Mouse (Mus musculus): Measurements from ENCODE around the gene Slc7a15. TPM values are rescaled to one million over a fixed set of nuclear protein-coding genes. Genes with fewer than 3 reads are reported as not detected.

The Slc7a15 gene
- polyA plus RNA-seq, 1 experiment from 2014 or later, result not detected

GRCm38 (mm10) chr12:8547357-8547756, 51.5 kb downstream of the Slc7a15 start:
- no peaks in the 10 kb centered on the region for H3K36me3 ChIP-seq (replicated peaks)
- no peaks in the 10 kb centered on the region for H3K4me1 ChIP-seq
- H3K27me3 ChIP-seq (replicated peaks), result no peaks in the 10 kb centered on the region
- no peak overlapping the region for H3K27ac ChIP-seq
- no peak overlapping the region for H3K4me2 ChIP-seq
- WGBS, result 21% methylated on average over 11 of the region's 11 CpGs
- ATAC-seq (replicated peaks), result peak; percentile 76
- H3K4me3 ChIP-seq, result no peak overlapping the region
- no peak overlapping the region for H3K9ac ChIP-seq
- no peaks in the 10 kb centered on the region for H3K9me3 ChIP-seq

- Histone ChIP-seq H3K27ac (no peak overlapping the region), H3K36me3 (replicated peaks) (no peaks in the 10 kb centered on the region), H3K9me3 (no peaks in the 10 kb centered on the region), H3K4me3 (no peak overlapping the region), H3K4me1 (no peaks in the 10 kb centered on the region), H3K9ac (no peak overlapping the region), H3K27me3 (replicated peaks) (no peaks in the 10 kb centered on the region), H3K4me2 (no peak overlapping the region)
- WGBS, result 88% methylated on average over 6 of the region's 6 CpGs
- ATAC-seq (replicated peaks), result no peak
Observed at GRCm38 (mm10) chr12:8546801-8547200, 52.1 kb downstream of the Slc7a15 start.

- no peak overlapping the region for H3K4me3 ChIP-seq
- H3K4me1 ChIP-seq, result no peaks in the 10 kb centered on the region
- no peak overlapping the region for H3K27ac ChIP-seq
- 77% methylated on average over 5 of the region's 5 CpGs for WGBS
- ATAC-seq (replicated peaks), result no peak
- no peaks in the 10 kb centered on the region for H3K27me3 ChIP-seq (replicated peaks)
- no peaks in the 10 kb centered on the region for H3K36me3 ChIP-seq (replicated peaks)
- no peaks in the 10 kb centered on the region for H3K9me3 ChIP-seq
- no peak overlapping the region for H3K9ac ChIP-seq
- H3K4me2 ChIP-seq, result no peak overlapping the region
Observed at GRCm38 (mm10) chr12:8545066-8545610, 53.7 kb downstream of the Slc7a15 start.

GRCm38 (mm10) chr12:8542371-8542770, 56.5 kb downstream of the Slc7a15 start:
- H3K4me3 ChIP-seq, result no peak overlapping the region
- no peaks in the 10 kb centered on the region for H3K27me3 ChIP-seq (replicated peaks)
- no peak overlapping the region for H3K9ac ChIP-seq
- H3K9me3 ChIP-seq, result no peaks in the 10 kb centered on the region
- no peaks in the 10 kb centered on the region for H3K36me3 ChIP-seq (replicated peaks)
- 91% methylated on average over 4 of the region's 4 CpGs for WGBS
- H3K4me1 ChIP-seq, result no peaks in the 10 kb centered on the region
- H3K27ac ChIP-seq, result no peak overlapping the region
- no peak overlapping the region for H3K4me2 ChIP-seq
- ATAC-seq (replicated peaks), result no peak

GRCm38 (mm10) chr12:8539471-8539870, 59.4 kb downstream of the Slc7a15 start:
- WGBS, result 90% methylated on average over 13 of the region's 13 CpGs
- ATAC-seq (replicated peaks), result no peak
- Histone ChIP-seq H3K27me3 (replicated peaks) (no peaks in the 10 kb centered on the region), H3K4me1 (no peaks in the 10 kb centered on the region), H3K27ac (no peak overlapping the region), H3K9ac (no peak overlapping the region), H3K4me2 (no peak overlapping the region), H3K36me3 (replicated peaks) (no peaks in the 10 kb centered on the region), H3K4me3 (no peak overlapping the region), H3K9me3 (no peaks in the 10 kb centered on the region)

GRCm38 (mm10) chr12:8537291-8537690, 61.6 kb downstream of the Slc7a15 start:
- no peak overlapping the region for H3K4me2 ChIP-seq
- no peaks in the 10 kb centered on the region for H3K4me1 ChIP-seq
- WGBS, result 92% methylated on average over 5 of the region's 5 CpGs
- no peak overlapping the region for H3K9ac ChIP-seq
- no peaks in the 10 kb centered on the region for H3K36me3 ChIP-seq (replicated peaks)
- no peak overlapping the region for H3K27ac ChIP-seq
- no peaks in the 10 kb centered on the region for H3K9me3 ChIP-seq
- H3K27me3 ChIP-seq (replicated peaks), result no peaks in the 10 kb centered on the region
- ATAC-seq (replicated peaks), result no peak
- no peak overlapping the region for H3K4me3 ChIP-seq

- Histone ChIP-seq H3K4me2 (no peak overlapping the region), H3K27ac (no peak overlapping the region), H3K4me3 (no peak overlapping the region), H3K9ac (no peak overlapping the region), H3K36me3 (replicated peaks) (no peaks in the 10 kb centered on the region), H3K27me3 (replicated peaks) (no peaks in the 10 kb centered on the region), H3K9me3 (no peaks in the 10 kb centered on the region), H3K4me1 (no peaks in the 10 kb centered on the region)
- WGBS, result 79% methylated on average over 9 of the region's 9 CpGs
- no peak for ATAC-seq (replicated peaks)
Observed at GRCm38 (mm10) chr12:8536221-8536965, 62.5 kb downstream of the Slc7a15 start.

GRCm38 (mm10) chr12:8535596-8535995, 63.3 kb downstream of the Slc7a15 start:
- WGBS, result 85% methylated on average over 7 of the region's 7 CpGs
- H3K36me3 ChIP-seq (replicated peaks), result no peaks in the 10 kb centered on the region
- H3K4me3 ChIP-seq, result no peak overlapping the region
- no peaks in the 10 kb centered on the region for H3K27me3 ChIP-seq (replicated peaks)
- H3K9ac ChIP-seq, result no peak overlapping the region
- H3K27ac ChIP-seq, result no peak overlapping the region
- no peaks in the 10 kb centered on the region for H3K4me1 ChIP-seq
- no peaks in the 10 kb centered on the region for H3K9me3 ChIP-seq
- H3K4me2 ChIP-seq, result no peak overlapping the region
- no peak for ATAC-seq (replicated peaks)

GRCm38 (mm10) chr12:8534915-8535314, 64.0 kb downstream of the Slc7a15 start:
- Histone ChIP-seq H3K27me3 (replicated peaks) (no peaks in the 10 kb centered on the region), H3K27ac (no peak overlapping the region), H3K9ac (no peak overlapping the region), H3K4me2 (no peak overlapping the region), H3K9me3 (no peaks in the 10 kb centered on the region), H3K4me1 (no peaks in the 10 kb centered on the region), H3K4me3 (no peak overlapping the region), H3K36me3 (replicated peaks) (no peaks in the 10 kb centered on the region)
- WGBS, result 83% methylated on average over 1 of the region's 1 CpGs
- no peak for ATAC-seq (replicated peaks)

- WGBS, result 88% methylated on average over 5 of the region's 5 CpGs
- Histone ChIP-seq H3K9ac (no peak overlapping the region), H3K27me3 (replicated peaks) (no peaks in the 10 kb centered on the region), H3K4me3 (no peak overlapping the region), H3K27ac (no peak overlapping the region), H3K9me3 (no peaks in the 10 kb centered on the region), H3K4me1 (no peaks in the 10 kb centered on the region), H3K4me2 (no peak overlapping the region), H3K36me3 (replicated peaks) (no peaks in the 10 kb centered on the region)
- no peak for ATAC-seq (replicated peaks)
Observed at GRCm38 (mm10) chr12:8527770-8528169, 71.1 kb downstream of the Slc7a15 start.

GRCm38 (mm10) chr12:8527175-8527574, 71.7 kb downstream of the Slc7a15 start:
- H3K4me3 ChIP-seq, result no peak overlapping the region
- no peak overlapping the region for H3K9ac ChIP-seq
- ATAC-seq (replicated peaks), result no peak
- no peaks in the 10 kb centered on the region for H3K27me3 ChIP-seq (replicated peaks)
- WGBS, result 78% methylated on average over 1 of the region's 1 CpGs
- no peaks in the 10 kb centered on the region for H3K9me3 ChIP-seq
- H3K36me3 ChIP-seq (replicated peaks), result no peaks in the 10 kb centered on the region
- no peak overlapping the region for H3K27ac ChIP-seq
- no peaks in the 10 kb centered on the region for H3K4me1 ChIP-seq
- H3K4me2 ChIP-seq, result no peak overlapping the region

- 55% methylated on average over 5 of the region's 5 CpGs for WGBS
- Histone ChIP-seq H3K27me3 (replicated peaks) (no peaks in the 10 kb centered on the region), H3K4me2 (no peak overlapping the region), H3K4me1 (no peaks in the 10 kb centered on the region), H3K9me3 (no peaks in the 10 kb centered on the region), H3K36me3 (replicated peaks) (no peaks in the 10 kb centered on the region), H3K4me3 (no peak overlapping the region), H3K27ac (no peak overlapping the region), H3K9ac (no peak overlapping the region)
- no peak for ATAC-seq (replicated peaks)
Observed at GRCm38 (mm10) chr12:8524062-8524461, 74.8 kb downstream of the Slc7a15 start.

GRCm38 (mm10) chr12:8522711-8523110, 76.2 kb downstream of the Slc7a15 start:
- WGBS, result 88% methylated on average over 2 of the region's 2 CpGs
- H3K9me3 ChIP-seq, result no peaks in the 10 kb centered on the region
- H3K36me3 ChIP-seq (replicated peaks), result no peaks in the 10 kb centered on the region
- H3K9ac ChIP-seq, result no peak overlapping the region
- H3K4me3 ChIP-seq, result no peak overlapping the region
- H3K4me1 ChIP-seq, result no peaks in the 10 kb centered on the region
- H3K27me3 ChIP-seq (replicated peaks), result no peaks in the 10 kb centered on the region
- H3K4me2 ChIP-seq, result no peak overlapping the region
- H3K27ac ChIP-seq, result no peak overlapping the region
- ATAC-seq (replicated peaks), result no peak
